Mouse (Mus musculus) kidney, embryonic 14.5 days (tissue): ENCODE measurements around the gene Tpo. TPM values are rescaled to one million over a fixed set of nuclear protein-coding genes. Genes with fewer than 3 reads are reported as not detected.

Experiments
- ATAC-seq: fragments of 200-750 bp; cut with Nextera tagmentation; 2 replicates; pipeline ENCODE4 v1.8.0; 2017; ENCODE audit warnings: moderate number of reproducible peaks, mild to moderate bottlenecking, moderate TSS enrichment, moderate library complexity; ENCODE audit not compliant: low FRiP score, low TSS enrichment
- H3K27ac ChIP-seq: fragments of 300-500 bp; sonication (generic); 2 replicates; pipeline ENCODE4 v1.5.1; 2014; ENCODE audit warnings: low read depth, mild to moderate bottlenecking, low read length, moderate library complexity, mixed read lengths
- H3K27me3 ChIP-seq: fragments of 300-500 bp; sonication (generic); 2 replicates; pipeline ENCODE4 v1.6.1; 2014; ENCODE audit warnings: mild to moderate bottlenecking, low read length; ENCODE audit not compliant: control insufficient read depth, insufficient read depth
- H3K36me3 ChIP-seq: fragments of 300-500 bp; sonication (generic); 2 replicates; pipeline ENCODE4 v1.6.1; 2014; ENCODE audit warnings: low read length, mixed read lengths; ENCODE audit not compliant: control insufficient read depth, insufficient read depth
- H3K4me1 ChIP-seq: fragments of 300-500 bp; sonication (generic); 2 replicates; pipeline ENCODE4 v1.6.1; 2014; ENCODE audit warnings: low read length, mixed read lengths; ENCODE audit not compliant: control insufficient read depth, insufficient read depth
- H3K4me2 ChIP-seq: fragments of 300-500 bp; sonication (generic); replicated peaks from 2 replicates; pipeline ENCODE4 v1.6.1; 2014; ENCODE audit warnings: low read depth, mild to moderate bottlenecking, low read length
- H3K4me3 ChIP-seq: fragments of 300-500 bp; sonication (generic); 2 replicates; pipeline ENCODE4 v1.5.1; 2014; ENCODE audit warnings: mild to moderate bottlenecking, low read length
- H3K9ac ChIP-seq: fragments of 300-500 bp; sonication (generic); 2 replicates; pipeline ENCODE4 v1.6.1; 2014; ENCODE audit warnings: low read depth, mild to moderate bottlenecking, low read length, moderate library complexity
- H3K9me3 ChIP-seq: fragments of 300-500 bp; sonication (generic); 2 replicates; pipeline ENCODE4 v1.6.1; 2016; ENCODE audit warnings: low read length; ENCODE audit not compliant: control insufficient read depth
- WGBS: fragments of 180-500 bp; shearing (Covaris S2); extraction: QIAGEN DNeasy Blood & Tissue Kit; methylation state at CpG from one replicate; pipeline ENCODE4 v1.1.7; 2014; 5-methylcytosine and 5-hydroxymethylcytosine counted together
- polyA plus RNA-seq: library from polyadenylated mRNA; unstranded; fragments of >200 nt; fragmentation: Nextera tagmentation; extraction: Ambion mirVana; gene quantifications from 2 replicates; pipeline ENCODE4 v1.2.1, GENCODE M21; 2014

Gene Tpo
- polyA plus RNA-seq, 1 experiment from 2014 or later, result not detected

DNA sequence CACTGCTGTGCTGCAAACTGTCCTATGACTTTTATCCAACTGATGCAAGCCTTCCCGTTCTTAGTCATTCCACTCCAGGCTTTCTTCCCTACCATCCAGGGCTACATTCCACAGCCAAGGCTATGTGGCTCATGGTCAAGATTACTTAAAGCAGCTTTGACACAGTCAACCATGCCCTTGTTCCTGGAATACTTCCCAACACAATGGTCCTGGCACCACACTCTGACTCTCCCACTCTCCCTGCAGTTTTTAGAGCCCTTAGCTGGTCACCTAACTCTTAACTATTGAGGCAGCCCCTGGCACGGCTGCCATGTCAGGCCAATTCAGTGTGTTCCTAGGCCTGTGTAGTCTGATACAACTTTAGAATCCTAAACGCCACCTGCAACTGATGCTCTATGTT, 28.1 kb upstream of the Tpo start:
- Histone ChIP-seq H3K27me3 (no peaks in the 10 kb centered on the region), H3K4me1 (no peaks in the 10 kb centered on the region), H3K9ac (no peak overlapping the region), H3K4me2 (no peak overlapping the region), H3K4me3 (no peak overlapping the region), H3K9me3 (no peaks in the 10 kb centered on the region), H3K27ac (no peak overlapping the region), H3K36me3 (no peaks in the 10 kb centered on the region)
- no peak for ATAC-seq
- 72% methylated on average over 3 of the region's 3 CpGs for WGBS

DNA sequence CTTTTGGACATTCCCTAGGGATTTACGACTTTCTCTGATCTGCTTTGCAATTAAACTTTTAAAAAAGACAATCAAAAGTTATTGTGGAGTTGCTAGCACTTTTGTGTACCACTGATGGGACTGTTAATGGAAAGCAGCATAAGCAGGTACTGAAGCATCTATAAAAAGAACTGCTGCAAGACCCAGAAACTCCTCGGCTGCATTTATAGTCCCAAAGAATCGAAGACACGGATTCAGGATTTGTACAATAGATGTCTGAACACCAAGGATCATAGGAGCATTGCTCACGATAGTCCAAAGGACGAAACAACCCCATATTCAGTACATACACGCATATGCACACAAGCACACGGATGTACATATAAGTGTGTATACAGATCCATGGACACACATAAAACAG, 27.4 kb upstream of the Tpo start:
- ATAC-seq, result no peak
- Histone ChIP-seq H3K9ac (no peak overlapping the region), H3K4me2 (no peak overlapping the region), H3K4me1 (no peaks in the 10 kb centered on the region), H3K4me3 (no peak overlapping the region), H3K36me3 (no peaks in the 10 kb centered on the region), H3K27me3 (no peaks in the 10 kb centered on the region), H3K27ac (no peak overlapping the region), H3K9me3 (no peaks in the 10 kb centered on the region)
- 87% methylated on average over 8 of the region's 8 CpGs for WGBS

DNA sequence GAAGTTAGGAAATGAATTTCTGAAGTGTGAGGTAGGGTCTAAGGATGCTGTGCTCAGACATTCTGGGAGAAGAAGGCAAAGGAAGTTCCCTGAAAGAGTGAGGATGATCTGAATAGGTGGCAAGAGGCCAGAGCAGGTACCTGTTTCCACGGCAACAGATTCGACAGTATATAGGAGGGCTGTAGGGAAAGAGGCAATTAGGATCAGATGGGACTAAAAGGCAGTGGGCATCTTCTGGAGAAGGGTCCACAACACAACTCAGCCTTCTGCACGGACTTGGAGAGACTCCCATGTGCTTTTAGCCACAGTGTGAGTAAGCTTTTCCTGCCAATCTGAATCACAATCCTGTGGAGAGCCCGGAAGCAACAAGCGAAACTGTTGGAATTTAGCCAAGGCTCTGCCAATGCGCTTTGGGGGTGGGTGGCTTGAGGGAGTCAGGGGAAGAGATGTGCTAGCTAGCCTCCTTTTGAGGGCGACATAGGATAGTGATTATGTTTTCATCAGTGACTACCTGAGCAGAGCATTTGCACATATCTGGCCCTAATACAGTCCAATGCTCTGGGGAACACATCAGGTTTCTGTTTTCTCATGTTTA, 21.8 kb upstream of the Tpo start:
- Histone ChIP-seq H3K4me3 (no peak overlapping the region), H3K27ac (no peak overlapping the region), H3K4me2 (no peak overlapping the region), H3K9me3 (no peaks in the 10 kb centered on the region), H3K4me1 (no peaks in the 10 kb centered on the region), H3K27me3 (no peaks in the 10 kb centered on the region), H3K36me3 (no peaks in the 10 kb centered on the region), H3K9ac (no peak overlapping the region)
- ATAC-seq, result no peak
- WGBS, result 70% methylated on average over 7 of the region's 7 CpGs

DNA sequence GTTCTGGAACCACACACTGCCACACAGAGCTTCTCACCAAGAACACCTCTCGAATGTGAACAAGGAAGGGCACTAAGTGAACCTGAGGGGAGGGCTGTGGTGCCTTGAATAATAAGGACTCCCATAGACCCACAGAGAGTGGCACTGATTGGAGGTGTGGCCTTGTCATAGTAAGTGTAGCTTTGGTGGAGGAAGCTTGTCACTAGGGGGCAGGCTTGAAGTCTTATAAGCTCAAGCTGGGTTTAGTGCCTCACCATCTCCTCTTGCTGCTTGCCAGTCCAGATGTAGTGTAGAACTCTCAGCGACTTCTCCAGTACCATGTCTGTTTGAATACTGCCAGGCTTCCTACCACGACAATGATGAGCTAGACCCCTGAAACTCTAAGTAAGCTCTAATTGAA, 9.7 kb upstream of the Tpo start:
- 73% methylated on average over 3 of the region's 3 CpGs for WGBS
- ATAC-seq, result no peak

DNA sequence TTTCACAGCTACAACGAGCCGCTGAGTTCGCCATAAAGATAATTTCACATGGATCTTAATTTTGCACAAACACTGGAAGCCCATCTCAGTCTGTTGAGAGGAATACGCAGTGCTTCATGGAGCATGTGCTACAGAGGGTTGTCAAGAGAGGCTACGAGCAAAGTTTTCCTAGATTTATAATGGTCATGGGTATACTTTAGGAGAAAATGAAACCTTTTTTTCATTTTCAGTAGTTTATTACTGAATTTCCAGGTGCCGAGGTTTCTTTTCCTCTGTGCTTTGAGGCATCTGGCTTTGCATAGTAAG, 3.1 kb downstream of the Tpo start:
- WGBS, result 61% methylated on average over 6 of the region's 6 CpGs
- H3K36me3 ChIP-seq, result no peaks in the 10 kb centered on the region
- no peaks in the 10 kb centered on the region for H3K27me3 ChIP-seq
- ATAC-seq, result no peak
- H3K4me3 ChIP-seq, result no peak overlapping the region
- H3K27ac ChIP-seq, result no peak overlapping the region
- no peaks in the 10 kb centered on the region for H3K9me3 ChIP-seq
- no peak overlapping the region for H3K9ac ChIP-seq
- H3K4me1 ChIP-seq, result no peaks in the 10 kb centered on the region
- H3K4me2 ChIP-seq, result no peak overlapping the region

More for the DNA sequence above, 9.7 kb upstream of the Tpo start:
- H3K36me3 ChIP-seq, result no peaks in the 10 kb centered on the region
- H3K4me1 ChIP-seq, result no peaks in the 10 kb centered on the region
- H3K9ac ChIP-seq, result no peak overlapping the region
- H3K9me3 ChIP-seq, result no peaks in the 10 kb centered on the region
- no peak overlapping the region for H3K4me2 ChIP-seq
- H3K4me3 ChIP-seq, result no peak overlapping the region
- no peak overlapping the region for H3K27ac ChIP-seq
- no peaks in the 10 kb centered on the region for H3K27me3 ChIP-seq

DNA sequence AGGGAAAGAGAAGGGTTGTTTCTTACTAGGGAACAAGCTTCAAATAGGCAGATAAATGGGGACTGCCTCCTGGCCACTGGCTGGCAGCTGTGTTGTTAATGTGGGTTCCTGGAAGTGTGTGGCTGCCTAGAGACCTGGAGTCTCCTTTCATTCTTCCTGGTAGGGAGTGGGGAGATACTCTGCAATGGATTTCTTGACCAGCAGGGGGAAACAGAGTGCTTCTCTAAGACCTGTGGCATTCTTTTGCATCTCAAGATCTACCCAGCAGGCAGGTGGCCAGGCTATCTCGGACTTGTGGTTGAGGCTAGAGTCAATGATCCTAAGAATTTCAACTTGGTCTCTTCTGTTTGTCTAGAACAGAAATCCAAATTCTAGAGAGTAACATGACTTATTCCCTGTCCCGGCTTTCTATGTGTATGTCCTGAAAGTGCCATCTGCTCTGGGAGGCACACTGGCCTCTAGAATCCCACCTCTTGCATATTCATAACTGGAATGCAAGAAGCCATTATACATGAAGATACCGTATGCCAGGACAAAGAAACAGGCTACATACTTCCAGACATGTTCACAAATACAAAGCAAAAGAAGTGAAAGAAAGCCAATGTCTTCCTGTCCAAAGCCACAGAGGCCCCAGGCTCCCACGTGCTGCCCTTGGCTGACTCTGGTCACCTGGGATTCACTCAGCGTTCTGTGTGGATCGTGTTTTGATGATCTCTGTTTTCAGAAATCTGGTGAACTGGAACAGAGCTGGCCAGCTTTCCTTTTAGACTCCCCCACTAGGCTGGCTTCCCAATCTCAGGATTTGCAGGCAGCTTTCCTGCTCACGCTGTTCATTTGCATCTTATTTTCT, 3.6 kb downstream of the Tpo start:
- H3K4me1 ChIP-seq, result no peaks in the 10 kb centered on the region
- peak; percentile 73 for ATAC-seq
- H3K9me3 ChIP-seq, result no peaks in the 10 kb centered on the region
- WGBS, result 44% methylated on average over 7 of the region's 7 CpGs
- H3K27ac ChIP-seq, result no peak overlapping the region
- no peak overlapping the region for H3K9ac ChIP-seq
- no peaks in the 10 kb centered on the region for H3K36me3 ChIP-seq
- H3K4me2 ChIP-seq, result no peak overlapping the region
- no peak overlapping the region for H3K4me3 ChIP-seq
- no peaks in the 10 kb centered on the region for H3K27me3 ChIP-seq

DNA sequence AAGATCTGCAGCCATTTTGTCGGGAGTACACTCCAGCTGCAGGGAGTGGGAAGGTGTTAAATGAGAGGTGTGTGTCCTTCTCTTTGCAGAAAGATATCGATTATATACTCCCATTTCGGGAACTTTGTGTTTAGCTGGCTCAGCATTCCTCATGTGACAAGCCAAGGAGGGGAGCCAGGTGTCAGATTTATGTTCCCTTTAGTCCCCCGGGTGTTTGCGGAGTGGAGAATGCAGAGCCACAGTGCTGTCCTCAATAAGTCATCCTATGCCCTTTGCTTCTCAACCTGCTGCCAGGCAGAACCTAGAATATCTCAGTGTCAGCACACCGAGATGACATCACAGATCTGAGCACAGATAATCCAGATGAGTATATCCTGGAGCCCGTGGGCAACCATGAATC, 10.1 kb downstream of the Tpo start:
- Histone ChIP-seq H3K9ac (no peak overlapping the region), H3K36me3 (no peaks in the 10 kb centered on the region), H3K4me2 (no peak overlapping the region), H3K27me3 (no peaks in the 10 kb centered on the region), H3K9me3 (no peaks in the 10 kb centered on the region), H3K27ac (no peak overlapping the region), H3K4me1 (no peaks in the 10 kb centered on the region), H3K4me3 (no peak overlapping the region)
- ATAC-seq, result no peak
- 35% methylated on average over 7 of the region's 7 CpGs for WGBS

DNA sequence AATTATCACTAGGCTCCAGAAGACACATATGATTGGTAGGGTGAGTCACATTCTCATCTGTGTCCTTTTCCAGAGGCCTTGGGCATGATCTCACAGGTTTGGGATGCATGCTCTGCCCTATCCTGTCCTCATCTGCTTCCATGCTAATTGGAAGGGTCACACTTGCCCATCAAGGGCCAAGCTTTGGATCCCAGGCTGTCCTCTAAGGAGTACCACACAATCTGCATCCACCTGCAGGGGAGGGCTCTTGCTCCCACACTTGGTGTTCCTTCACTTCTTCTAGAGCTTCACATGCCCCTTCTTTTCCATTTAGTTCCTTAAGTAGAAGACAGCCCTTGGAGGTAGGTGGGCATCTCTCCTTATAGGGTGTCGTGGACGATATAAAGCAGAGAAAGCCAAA, 20.2 kb downstream of the Tpo start:
- Histone ChIP-seq H3K27ac (no peak overlapping the region), H3K4me1 (no peaks in the 10 kb centered on the region), H3K9me3 (no peaks in the 10 kb centered on the region), H3K9ac (no peak overlapping the region), H3K27me3 (no peaks in the 10 kb centered on the region), H3K36me3 (no peaks in the 10 kb centered on the region), H3K4me3 (no peak overlapping the region), H3K4me2 (no peak overlapping the region)
- 93% methylated on average over 2 of the region's 2 CpGs for WGBS
- ATAC-seq, result no peak

DNA sequence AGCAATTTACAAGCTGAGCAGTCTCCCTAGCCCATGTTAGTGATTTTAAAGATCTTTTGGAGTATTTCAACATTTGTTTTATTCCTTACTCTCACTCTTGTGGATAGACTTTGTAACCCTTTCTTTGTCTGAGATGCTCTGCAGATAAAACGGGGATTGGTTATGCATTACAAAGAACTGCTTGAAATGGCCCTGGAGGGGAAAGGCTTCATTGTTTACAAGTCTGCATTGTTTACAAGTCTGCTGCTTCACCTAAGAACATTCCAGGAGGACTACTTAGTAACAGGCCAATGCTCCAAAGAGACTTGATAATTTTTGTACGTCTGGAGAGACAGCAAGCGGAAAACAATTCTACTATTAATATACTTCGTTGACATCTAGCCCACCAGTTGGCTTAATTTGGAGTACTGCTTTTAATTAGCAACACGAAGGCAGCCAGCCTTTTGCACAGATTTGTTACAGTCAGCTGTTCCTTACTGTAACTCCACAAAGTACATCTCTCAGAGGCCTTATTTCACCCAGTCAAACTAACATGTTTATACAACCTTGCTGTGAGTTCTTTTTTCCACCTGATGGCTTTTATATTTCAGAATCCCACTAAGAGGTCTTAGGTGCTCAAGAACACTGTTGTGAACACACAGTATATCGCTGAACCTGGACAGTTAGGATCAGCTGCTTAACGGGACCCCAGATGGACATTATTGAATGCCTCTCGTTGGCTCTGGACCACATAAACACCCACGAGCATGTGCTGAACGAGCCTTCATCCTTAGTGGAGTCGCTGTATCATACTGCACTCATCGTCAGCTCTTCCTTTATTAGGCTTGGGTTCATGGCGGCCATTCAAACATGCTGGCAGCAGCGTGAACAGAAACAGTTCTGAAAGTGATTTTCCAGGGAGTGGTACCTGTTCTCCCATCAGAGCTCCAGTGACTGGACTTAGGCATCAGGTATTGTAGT, 22.5 kb downstream of the Tpo start:
- ATAC-seq, result no peak
- H3K9ac ChIP-seq, result no peak overlapping the region
- no peaks in the 10 kb centered on the region for H3K9me3 ChIP-seq
- no peaks in the 10 kb centered on the region for H3K4me1 ChIP-seq
- no peak overlapping the region for H3K27ac ChIP-seq
- H3K36me3 ChIP-seq, result no peaks in the 10 kb centered on the region
- no peaks in the 10 kb centered on the region for H3K27me3 ChIP-seq
- no peak overlapping the region for H3K4me3 ChIP-seq
- WGBS, result 80% methylated on average over 14 of the region's 14 CpGs
- no peak overlapping the region for H3K4me2 ChIP-seq
